Mouse (Mus musculus) intestine, embryonic 15.5 days (tissue): ENCODE results near the gene Pfkfb3. TPM values are rescaled to one million over a fixed set of nuclear protein-coding genes. Genes with fewer than 3 reads are reported as not detected.

Source experiments
- ATAC-seq: fragments of 200-750 bp; cut with Nextera tagmentation; 2 replicates; pipeline ENCODE4 v1.8.0; 2017; ENCODE audit warnings: moderate TSS enrichment, moderate library complexity
- H3K27ac ChIP-seq: fragments of 300-500 bp; sonication (generic); 2 replicates; pipeline ENCODE4 v1.5.1; 2015; ENCODE audit warnings: mild to moderate bottlenecking, inconsistent platforms
- H3K27me3 ChIP-seq: fragments of 300-500 bp; sonication (generic); replicated peaks from 2 replicates; pipeline ENCODE4 v1.6.1; 2015; ENCODE audit warnings: inconsistent platforms
- H3K36me3 ChIP-seq: fragments of 300-500 bp; sonication (generic); 2 replicates; pipeline ENCODE4 v1.6.1; 2015; ENCODE audit warnings: inconsistent platforms
- H3K4me1 ChIP-seq: fragments of 300-500 bp; sonication (generic); replicated peaks from 2 replicates; pipeline ENCODE4 v1.6.1; 2015; ENCODE audit warnings: inconsistent platforms
- H3K4me2 ChIP-seq: fragments of 300-500 bp; sonication (generic); replicated peaks from 2 replicates; pipeline ENCODE4 v1.6.1; 2015; ENCODE audit warnings: mild to moderate bottlenecking, inconsistent platforms
- H3K4me3 ChIP-seq: fragments of 300-500 bp; sonication (generic); replicated peaks from 2 replicates; pipeline ENCODE4 v1.5.1; 2015; ENCODE audit warnings: inconsistent platforms
- H3K9ac ChIP-seq: fragments of 300-500 bp; sonication (generic); 2 replicates; pipeline ENCODE4 v1.6.1; 2015; ENCODE audit warnings: inconsistent platforms
- H3K9me3 ChIP-seq: fragments of 300-500 bp; sonication (generic); 2 replicates; pipeline ENCODE4 v1.6.1; 2016; ENCODE audit warnings: inconsistent platforms
- WGBS: fragments of 180-500 bp; shearing (Covaris S2); methylation state at CpG from one replicate; pipeline ENCODE4 v1.1.7; 2015; 5-methylcytosine and 5-hydroxymethylcytosine counted together
- polyA plus RNA-seq: library from polyadenylated mRNA; unstranded; fragments of >200 nt; fragmentation: Nextera tagmentation; extraction: Ambion mirVana; gene quantifications from 2 replicates; pipeline ENCODE4 v1.2.1, GENCODE M21; 2015

The Pfkfb3 gene
- polyA plus RNA-seq, 1 experiment from 2014 or later = 18.9 TPM

DNA sequence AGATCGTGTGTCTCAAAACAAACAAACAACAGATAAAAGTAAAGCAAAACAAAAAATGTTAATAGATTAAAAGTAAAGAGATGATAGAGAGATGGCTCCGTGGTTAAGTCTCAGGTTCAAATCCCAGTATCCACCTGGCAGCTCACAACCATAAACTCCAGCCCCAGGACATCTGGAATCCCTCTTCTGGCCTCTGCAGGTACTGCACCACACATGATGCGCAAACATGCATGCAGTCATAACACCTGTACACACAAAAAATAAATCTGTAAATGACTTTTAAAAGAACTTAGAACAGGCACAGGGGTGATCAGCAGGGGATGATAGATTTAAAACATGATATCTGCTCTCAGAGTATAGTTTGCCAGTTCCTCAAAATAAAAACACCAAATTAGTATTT lies 131.5 kb downstream of the Pfkfb3 start:
- H3K27ac ChIP-seq = no peak overlapping the region
- H3K36me3 ChIP-seq = no peaks in the 10 kb centered on the region
- H3K4me2 ChIP-seq = no peak overlapping the region
- H3K4me1 ChIP-seq = peaks cover 10% of the 10 kb centered on the region
- H3K9ac ChIP-seq = no peak overlapping the region
- no peak overlapping the region for H3K4me3 ChIP-seq
- 85% methylated on average over 3 of the region's 3 CpGs for WGBS
- ATAC-seq = no peak
- H3K9me3 ChIP-seq = no peaks in the 10 kb centered on the region
- H3K27me3 ChIP-seq = no peaks in the 10 kb centered on the region

Other genes starting within 250 kb of the Pfkfb3 start
- 128 and 138 TPM in 2 replicates for gene Rbm17, start 50.1 kb upstream of the Pfkfb3 start, polyA plus RNA-seq
- not detected in 2 replicates for gene Gm17490, start 72.2 kb upstream of the Pfkfb3 start, polyA plus RNA-seq
- gene Il2ra, start 88.7 kb upstream of the Pfkfb3 start, polyA plus RNA-seq = 0.03 and 0.06 TPM in 2 replicates
- 2.1 and 2.6 TPM in 2 replicates for gene Il15ra, start 151.2 kb upstream of the Pfkfb3 start, polyA plus RNA-seq
- gene Fbh1, start 223.5 kb upstream of the Pfkfb3 start, polyA plus RNA-seq = 108 and 110 TPM in 2 replicates
- 36.9 and 39.2 TPM in 2 replicates for gene Ankrd16, start 223.8 kb upstream of the Pfkfb3 start, polyA plus RNA-seq